Mouse (Mus musculus) urinary bladder, postnatal 4 days (tissue): ENCODE data around the gene Fgfr2.

Experiments used
- DNase-seq, 2 experiments: peaks; one replicate each; pipeline ENCODE4 v3.0.0; 2021 to 2022; ENCODE audit warnings: low spot score in 2 of 2

The Fgfr2 gene

GRCm38 (mm10) chr7:132753518-132754388 lies 369.4 kb downstream of the Fgfr2 start:
- no peak for DNase-seq

- no peak for DNase-seq
Observed at GRCm38 (mm10) chr7:132751716-132752115, 371.4 kb downstream of the Fgfr2 start.

GRCm38 (mm10) chr7:132749504-132749903 lies 373.6 kb downstream of the Fgfr2 start:
- DNase-seq: no peak

DNA sequence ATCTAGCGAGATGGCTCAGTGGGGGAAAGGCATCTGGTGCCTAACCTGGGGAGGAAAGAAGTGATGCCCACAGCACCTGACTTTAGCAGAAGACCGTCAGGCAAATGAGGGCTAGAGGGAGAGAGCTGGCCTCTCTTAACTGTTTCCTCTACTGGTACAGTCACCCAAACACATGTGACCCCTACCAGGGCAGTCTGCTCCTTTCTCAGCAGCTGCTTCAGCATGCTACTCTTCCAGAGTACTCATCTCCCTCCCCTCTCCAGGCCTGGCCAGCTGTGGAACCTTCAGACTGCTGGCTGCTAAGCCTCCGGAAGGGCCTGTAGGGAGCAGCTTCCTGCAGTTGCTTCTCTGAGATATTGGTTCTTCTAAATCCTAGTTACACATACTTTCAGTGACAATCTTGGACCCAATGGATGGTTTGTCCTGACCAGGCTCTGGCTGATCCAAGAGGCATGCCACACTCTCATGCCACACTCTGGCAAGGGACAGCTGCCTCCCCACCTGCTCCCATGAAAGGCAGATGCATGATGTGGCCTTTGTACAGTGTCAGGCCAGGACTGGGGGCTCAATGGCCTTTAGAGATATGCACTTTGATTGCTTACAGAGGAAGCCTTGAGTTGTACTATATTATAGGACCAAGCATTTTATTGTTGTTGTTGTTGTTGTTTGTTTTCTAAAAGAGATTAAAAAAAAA lies 374.9 kb downstream of the Fgfr2 start:
- no peak for DNase-seq

GRCm38 (mm10) chr7:132747096-132747495 lies 376.1 kb downstream of the Fgfr2 start:
- DNase-seq: no peak

DNA sequence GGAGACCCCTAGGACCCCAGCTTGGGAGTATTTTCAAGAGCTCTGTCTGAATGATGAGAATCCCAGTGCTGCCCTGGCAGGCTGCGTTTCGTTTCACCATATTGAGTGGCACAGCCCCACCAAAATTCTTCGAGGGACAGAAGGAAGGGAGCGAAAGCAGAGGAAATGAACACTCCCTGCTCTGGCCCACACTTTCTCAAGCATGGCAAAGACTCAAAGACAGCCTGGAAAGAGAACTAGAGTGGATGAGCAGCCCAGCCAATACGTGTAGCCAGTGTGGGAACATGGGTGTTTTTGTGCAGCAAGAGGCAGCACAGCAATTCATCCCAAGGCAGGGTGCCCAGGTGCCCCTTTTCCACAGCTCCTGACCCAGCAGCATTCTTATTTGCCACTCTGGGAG lies 380.2 kb downstream of the Fgfr2 start:
- DNase-seq: no peak

GRCm38 (mm10) chr7:132739829-132740228 lies 383.3 kb downstream of the Fgfr2 start:
- DNase-seq: no peak

GRCm38 (mm10) chr7:132738844-132739243 lies 384.3 kb downstream of the Fgfr2 start:
- DNase-seq: no peak

- DNase-seq: peak in 1 of 2 experiments; percentile 42
Observed at GRCm38 (mm10) chr7:132736099-132736862, 386.9 kb downstream of the Fgfr2 start.

- peak; percentile 42 to 70 for DNase-seq
Observed at GRCm38 (mm10) chr7:132735145-132735544, 388.0 kb downstream of the Fgfr2 start.

DNA sequence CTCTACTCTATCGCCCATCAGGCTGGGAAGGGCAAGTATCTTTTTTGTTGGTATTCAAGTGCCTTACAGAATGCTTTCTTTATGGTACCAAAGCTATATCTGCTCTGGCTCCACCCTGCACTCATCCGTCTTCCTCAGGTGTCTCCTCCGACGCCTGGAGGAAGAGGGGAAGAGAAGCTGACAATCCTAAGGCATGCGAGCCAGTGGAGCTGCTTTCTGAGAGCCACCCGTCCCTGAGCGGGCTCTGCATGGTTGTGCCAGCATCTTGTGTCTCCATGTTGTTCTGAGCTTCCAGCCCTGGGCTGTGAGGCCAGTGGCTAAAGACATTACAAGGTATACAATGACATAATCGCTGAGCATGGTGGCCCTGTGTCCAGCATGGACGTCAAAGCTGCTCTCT lies 388.9 kb downstream of the Fgfr2 start:
- no peak for DNase-seq

DNA sequence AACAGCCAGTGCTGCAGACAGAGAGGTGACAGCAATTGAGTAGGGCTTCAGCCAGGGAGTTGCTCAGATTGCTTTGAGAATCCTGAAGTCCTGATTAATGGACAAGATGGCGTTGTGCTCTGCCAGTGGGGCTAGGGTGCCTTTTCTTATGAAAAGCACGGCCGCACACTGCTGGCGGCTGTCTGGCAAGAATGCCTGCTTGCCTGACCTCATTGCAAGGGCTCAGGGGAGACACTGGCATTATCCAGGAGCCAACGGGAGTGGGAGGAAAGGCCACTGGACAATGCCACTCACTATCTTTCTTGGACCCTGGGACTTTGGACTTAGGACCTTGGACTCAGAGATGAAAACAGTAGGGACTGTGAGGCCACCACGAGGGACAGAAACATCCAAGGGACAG lies 389.6 kb downstream of the Fgfr2 start:
- no peak for DNase-seq

- DNase-seq: no peak
Observed at GRCm38 (mm10) chr7:132732136-132732789, 390.9 kb downstream of the Fgfr2 start.

DNA sequence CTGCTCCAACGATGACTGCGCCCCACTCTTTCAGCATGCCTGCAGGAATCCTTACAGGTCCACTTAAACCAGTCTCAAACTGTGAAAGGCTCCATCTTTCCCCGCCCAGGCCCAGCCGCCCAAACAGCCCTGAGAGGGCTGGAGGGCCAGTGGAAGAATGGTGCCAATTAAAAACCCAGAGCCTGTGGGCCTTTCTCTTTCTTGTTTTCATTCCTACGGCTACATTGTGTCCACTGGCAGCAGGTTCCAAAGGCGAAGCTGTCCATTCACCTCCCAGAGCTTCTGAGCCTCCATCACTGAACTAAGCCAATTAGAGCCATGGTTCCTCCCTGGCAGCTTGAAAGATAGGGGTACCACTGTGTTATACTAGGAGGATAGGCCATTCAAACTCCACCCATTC lies 391.6 kb downstream of the Fgfr2 start:
- no peak for DNase-seq

GRCm38 (mm10) chr7:132730510-132730909 lies 392.6 kb downstream of the Fgfr2 start:
- DNase-seq: no peak

DNA sequence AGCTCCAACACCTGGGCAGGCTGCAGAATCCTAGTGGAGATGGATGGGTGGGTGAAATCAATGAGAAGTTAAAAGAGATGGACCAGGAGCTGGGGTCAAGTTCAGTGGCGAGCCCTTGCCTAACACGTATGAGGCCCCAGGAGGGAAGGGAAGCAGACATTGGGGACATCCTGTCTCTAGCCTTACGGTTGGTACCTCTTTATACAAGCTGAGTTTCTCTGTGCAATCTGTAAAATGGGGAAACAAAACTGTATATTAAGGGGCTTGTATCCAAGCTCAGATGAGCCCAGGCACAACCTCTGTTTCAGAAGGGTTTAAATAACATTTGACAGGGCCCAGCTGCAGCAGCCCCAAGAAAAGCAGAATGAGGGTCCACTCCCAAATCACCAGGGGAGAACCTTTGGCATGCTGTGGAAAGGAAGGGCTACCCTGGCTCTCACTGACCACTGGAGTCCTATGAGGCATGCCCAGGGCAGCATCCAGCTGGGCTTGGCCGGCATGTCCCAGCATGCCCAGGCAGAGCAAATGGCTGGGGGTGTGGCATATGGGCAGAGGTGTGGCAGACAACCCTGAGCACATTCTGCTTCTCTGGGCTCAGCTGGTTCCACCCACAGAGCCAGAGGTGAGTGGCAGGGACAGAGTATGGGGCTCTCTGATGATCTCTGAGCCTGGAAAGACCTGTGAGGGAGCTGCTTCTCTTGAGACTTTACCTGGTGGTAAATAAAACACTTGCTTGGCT lies 393.9 kb downstream of the Fgfr2 start:
- peak in 1 of 2 experiments; percentile 49 for DNase-seq

- DNase-seq: no peak
Observed at GRCm38 (mm10) chr7:132726106-132726861, 396.9 kb downstream of the Fgfr2 start.

DNA sequence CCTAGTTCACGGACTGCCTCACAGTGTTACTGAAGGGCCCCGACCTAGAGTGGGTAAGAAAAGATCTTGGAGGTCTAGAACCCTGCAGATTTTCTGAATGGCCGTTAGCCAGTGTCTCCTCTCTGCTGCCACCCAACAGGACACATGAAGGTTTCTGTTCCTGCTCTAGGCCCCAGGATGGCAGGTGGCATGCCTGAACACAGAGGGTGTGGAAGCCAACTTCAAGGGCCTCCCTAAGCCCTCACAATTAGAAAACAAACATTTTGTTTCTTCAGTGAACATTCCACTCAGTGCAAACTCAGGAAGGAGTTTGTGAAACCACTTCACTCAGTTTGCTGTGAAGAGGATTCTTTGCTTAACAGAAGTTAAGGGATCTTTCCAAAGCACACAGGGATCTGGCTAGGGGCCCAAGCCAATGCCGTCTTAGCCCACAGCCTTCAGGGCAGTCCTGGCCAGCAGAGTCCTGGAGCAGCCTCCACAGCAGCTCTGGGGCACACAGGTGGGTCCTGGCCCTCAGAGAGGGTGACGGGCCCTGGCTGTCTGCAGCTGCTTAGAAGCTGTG lies 398.6 kb downstream of the Fgfr2 start:
- DNase-seq: no peak

DNA sequence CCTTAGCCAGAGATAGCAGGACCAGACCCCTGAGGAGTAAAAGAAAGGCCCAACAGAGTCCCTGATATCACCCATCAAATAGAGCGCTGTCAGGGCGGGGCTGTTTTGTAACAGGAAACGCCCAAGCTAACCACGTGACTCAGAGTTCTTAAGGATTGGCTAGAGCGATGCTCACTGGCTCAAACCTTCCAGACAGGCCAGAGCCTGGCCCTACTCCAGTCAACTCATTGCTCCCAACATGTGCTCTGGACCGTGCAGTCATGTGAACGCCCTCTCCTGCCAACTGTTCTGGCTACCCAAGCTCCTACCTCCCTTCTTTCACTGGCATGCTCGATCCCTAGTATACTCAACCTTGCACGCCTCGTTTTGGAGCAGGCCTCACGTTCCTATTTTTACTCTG lies 399.2 kb downstream of the Fgfr2 start:
- DNase-seq: no peak
